Mouse (Mus musculus) brain, embryonic 14.5 days (tissue): ENCODE measurements around the gene Gigyf1.

Source experiments
- CTCF ChIP-seq: fragments of 200-500 bp; IDR thresholded peaks from 2 replicates; pipeline ENCODE4 v1.5.1; 2012; ENCODE audit warnings: inconsistent platforms, mild to moderate bottlenecking, moderate library complexity, borderline replicate concordance; ENCODE audit not compliant: insufficient read depth, insufficient read length; ENCODE audit errors: extremely low read depth
- POLR2A ChIP-seq: fragments of 200-500 bp; IDR thresholded peaks from 2 replicates; pipeline ENCODE4 v1.6.1; 2012; ENCODE audit warnings: mild to moderate bottlenecking, inconsistent platforms, borderline replicate concordance; ENCODE audit not compliant: poor library complexity, insufficient read depth, insufficient read length, severe bottlenecking; ENCODE audit errors: extremely low read depth

GRCm38 (mm10) chr5:137513951-137514721, 4.2 kb upstream of the Gigyf1 start:
- no peak for TF ChIP-seq CTCF
- TF ChIP-seq POLR2A, result no peak
